Mouse (Mus musculus) forebrain, embryonic 16.5 days (tissue): ENCODE results near the gene Recql5. TPM values are rescaled to one million over a fixed set of nuclear protein-coding genes. Genes with fewer than 3 reads are reported as not detected.

Experiments used
- ATAC-seq: fragments of 200-750 bp; cut with Nextera tagmentation; 2 replicates; pipeline ENCODE4 v1.8.0; 2017; ENCODE audit warnings: mild to moderate bottlenecking, moderate library complexity
- H3K27ac ChIP-seq: fragments of 300-500 bp; sonication (generic); 2 replicates; pipeline ENCODE4 v1.5.1; 2014; ENCODE audit warnings: low read length, control low read depth
- H3K27me3 ChIP-seq: fragments of 300-500 bp; sonication (generic); replicated peaks from 2 replicates; pipeline ENCODE4 v1.6.1; 2014; ENCODE audit warnings: low read length; ENCODE audit not compliant: control insufficient read depth, insufficient read depth
- H3K36me3 ChIP-seq: fragments of 300-500 bp; sonication (generic); 2 replicates; pipeline ENCODE4 v1.6.1; 2014; ENCODE audit not compliant: control insufficient read depth, insufficient read depth
- H3K4me1 ChIP-seq: fragments of 300-500 bp; sonication (generic); replicated peaks from 2 replicates; pipeline ENCODE4 v1.6.1; 2014; ENCODE audit warnings: low read length; ENCODE audit not compliant: control insufficient read depth, insufficient read depth
- H3K4me2 ChIP-seq: fragments of 300-500 bp; sonication (generic); 2 replicates; pipeline ENCODE4 v1.6.1; 2014; ENCODE audit warnings: mild to moderate bottlenecking, low read length, control low read depth
- H3K4me3 ChIP-seq: fragments of 300-500 bp; sonication (generic); replicated peaks from 2 replicates; pipeline ENCODE4 v1.5.1; 2014; ENCODE audit warnings: mild to moderate bottlenecking, low read length, control low read depth
- H3K9ac ChIP-seq: fragments of 300-500 bp; sonication (generic); replicated peaks from 2 replicates; pipeline ENCODE4 v1.6.1; 2014; ENCODE audit warnings: low read depth, low read length, control low read depth
- H3K9me3 ChIP-seq: fragments of 300-500 bp; sonication (generic); 2 replicates; pipeline ENCODE4 v1.6.1; 2016; ENCODE audit warnings: low read length; ENCODE audit not compliant: control insufficient read depth
- WGBS: fragments of 180-500 bp; shearing (Covaris S2); extraction: QIAGEN DNeasy Blood & Tissue Kit; methylation state at CpG from one replicate; pipeline ENCODE4 v1.1.7; 2014; 5-methylcytosine and 5-hydroxymethylcytosine counted together
- polyA plus RNA-seq: library from polyadenylated mRNA; unstranded; fragments of >200 nt; fragmentation: Nextera tagmentation; extraction: Ambion mirVana; gene quantifications from 2 replicates; pipeline ENCODE4 v1.2.1, GENCODE M21; 2015

Recql5 gene
- polyA plus RNA-seq, 1 experiment from 2014 or later = 26.0 TPM

DNA sequence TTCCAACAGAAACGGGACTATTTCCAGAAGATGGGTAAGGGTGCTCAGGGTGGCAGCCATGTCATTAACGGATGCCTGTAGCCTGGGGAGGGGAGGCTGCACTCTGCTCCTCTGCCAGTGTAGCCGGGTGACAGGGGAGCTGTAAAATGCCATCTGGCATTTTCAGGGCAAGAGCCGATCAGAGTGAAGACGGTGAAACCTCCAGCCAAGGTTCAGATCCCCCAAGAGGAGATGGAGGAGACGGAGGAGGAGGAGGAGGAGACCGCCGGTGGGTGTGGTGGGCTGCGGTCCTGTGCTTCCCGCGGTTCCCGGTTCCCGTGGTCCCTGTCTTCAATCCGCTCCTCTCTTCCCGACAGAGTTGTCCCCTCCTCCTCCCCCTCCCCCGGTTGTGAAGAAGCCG, 50.0 kb downstream of the Recql5 start:
- Histone ChIP-seq H3K27ac (no peak overlapping the region), H3K9ac (no peak overlapping the region), H3K36me3 (no peaks in the 10 kb centered on the region), H3K4me1 (0 out of 2 replicates have a peak, but pooled peaks cover 2% of the 10 kb centered on the region), H3K27me3 (peaks cover 3% of the 10 kb centered on the region; the same call in 1 of the 2 replicates), H3K4me3 (no peak overlapping the region), H3K4me2 (no peak overlapping the region), H3K9me3 (no peaks in the 10 kb centered on the region)
- ATAC-seq = no peak
- 34% methylated on average over 17 of the region's 17 CpGs for WGBS

DNA sequence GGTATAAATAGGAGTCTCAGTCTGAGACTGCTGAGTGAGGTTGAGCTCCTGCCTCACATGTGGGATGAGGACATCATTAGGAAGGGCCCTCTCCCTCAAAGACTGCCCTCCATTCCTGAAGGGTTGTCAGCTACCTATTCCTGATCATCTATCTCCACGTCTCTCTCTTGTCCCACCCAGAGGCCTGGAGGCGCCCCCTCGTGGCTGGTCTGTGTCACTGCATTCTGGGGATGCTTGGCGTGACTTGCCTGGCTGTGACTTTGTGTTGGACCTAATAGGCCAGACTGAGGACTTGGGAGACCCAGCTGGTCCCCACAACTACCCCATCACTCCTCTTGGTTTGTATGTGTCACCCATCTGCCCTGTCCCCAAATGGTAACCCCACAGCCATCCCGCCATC, 52.3 kb downstream of the Recql5 start:
- H3K4me1 ChIP-seq = no peaks in the 10 kb centered on the region
- WGBS = 23% methylated on average over 5 of the region's 5 CpGs
- H3K4me2 ChIP-seq = no peak overlapping the region
- H3K4me3 ChIP-seq = no peak overlapping the region
- no peaks in the 10 kb centered on the region for H3K9me3 ChIP-seq
- H3K27ac ChIP-seq = no peak overlapping the region
- ATAC-seq = no peak
- H3K27me3 ChIP-seq = peaks cover 3% of the 10 kb centered on the region; the same call in 1 of the 2 replicates
- no peaks in the 10 kb centered on the region for H3K36me3 ChIP-seq
- H3K9ac ChIP-seq = no peak overlapping the region

DNA sequence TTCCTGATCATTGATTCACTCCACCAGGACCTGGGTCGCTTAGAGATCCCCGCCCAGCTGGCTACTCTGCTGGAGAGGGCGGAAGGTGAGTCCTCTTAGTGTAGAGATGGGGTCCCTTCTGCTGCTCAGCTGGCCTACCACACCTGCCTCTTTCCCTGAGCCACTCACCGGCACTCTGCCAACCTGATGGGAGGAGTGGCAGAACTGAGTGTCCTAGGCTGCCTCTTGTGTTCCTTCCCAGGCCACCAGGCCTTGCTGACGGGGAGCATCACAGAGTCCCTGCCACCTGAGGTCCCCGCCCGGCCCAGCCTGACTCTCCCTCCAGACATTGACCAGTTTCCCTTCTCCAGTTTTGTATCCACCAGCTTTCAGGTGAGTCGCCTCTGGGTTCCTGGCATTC, 55.2 kb downstream of the Recql5 start:
- H3K27ac ChIP-seq = no peak overlapping the region
- ATAC-seq = no peak
- H3K4me2 ChIP-seq = no peak overlapping the region
- 75% methylated on average over 8 of the region's 8 CpGs for WGBS
- no peaks in the 10 kb centered on the region for H3K4me1 ChIP-seq
- H3K27me3 ChIP-seq = no peaks in the 10 kb centered on the region
- H3K9ac ChIP-seq = no peak overlapping the region
- no peaks in the 10 kb centered on the region for H3K9me3 ChIP-seq
- H3K36me3 ChIP-seq = no peaks in the 10 kb centered on the region
- no peak overlapping the region for H3K4me3 ChIP-seq

DNA sequence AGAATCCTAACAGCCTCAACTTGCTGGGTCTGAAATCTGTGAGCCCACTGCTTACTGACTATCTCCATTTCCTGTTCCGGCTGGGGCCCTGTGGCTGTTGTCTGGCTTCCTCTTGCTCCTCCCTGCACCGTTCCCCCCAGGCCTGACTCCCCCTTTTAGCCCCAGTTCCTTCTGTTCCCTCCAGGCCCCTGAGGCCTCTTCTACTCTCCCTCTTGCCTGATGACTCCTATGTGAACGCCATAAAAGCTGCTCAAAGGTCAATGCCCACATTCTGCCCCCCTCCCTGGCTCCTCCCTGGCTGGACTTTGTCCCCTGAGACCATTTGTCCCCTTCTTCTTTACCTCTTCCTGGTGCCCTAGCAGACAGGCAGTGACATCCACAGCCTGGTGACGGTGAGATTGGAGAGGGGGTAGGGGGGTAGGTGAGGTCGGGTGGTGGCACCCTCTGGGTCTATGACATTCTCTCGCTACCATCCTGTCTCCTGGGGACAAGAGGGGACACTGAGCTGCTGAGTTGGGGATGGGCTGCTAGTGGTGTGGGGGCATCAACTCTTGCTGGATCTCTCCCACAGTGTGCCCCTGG, 56.0 kb downstream of the Recql5 start:
- H3K27me3 ChIP-seq = no peaks in the 10 kb centered on the region
- H3K36me3 ChIP-seq = no peaks in the 10 kb centered on the region
- WGBS = 80% methylated on average over 6 of the region's 6 CpGs
- H3K4me3 ChIP-seq = no peak overlapping the region
- no peaks in the 10 kb centered on the region for H3K9me3 ChIP-seq
- H3K27ac ChIP-seq = no peak overlapping the region
- H3K9ac ChIP-seq = no peak overlapping the region
- H3K4me1 ChIP-seq = no peaks in the 10 kb centered on the region
- no peak for ATAC-seq
- no peak overlapping the region for H3K4me2 ChIP-seq

DNA sequence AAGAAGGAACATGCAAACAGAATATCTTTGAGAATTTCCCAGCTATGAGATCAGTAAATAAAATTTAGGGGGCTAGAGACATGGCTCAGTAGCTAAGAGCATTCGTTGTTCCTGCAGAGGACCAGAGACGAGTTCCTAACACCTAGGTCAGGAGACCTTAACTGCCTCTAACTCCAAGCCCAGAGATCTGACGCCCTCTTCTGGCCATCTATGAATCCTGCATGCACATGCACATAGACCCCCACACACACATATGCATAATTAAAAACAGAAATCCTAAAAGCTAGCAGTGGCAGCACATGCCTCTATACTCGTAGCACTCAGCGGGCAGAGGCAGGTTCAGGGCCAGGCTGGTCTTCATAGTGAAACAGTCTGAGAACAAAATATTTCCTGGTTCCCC, 56.8 kb downstream of the Recql5 start:
- Histone ChIP-seq H3K9ac (no peak overlapping the region), H3K36me3 (no peaks in the 10 kb centered on the region), H3K4me2 (no peak overlapping the region), H3K4me1 (no peaks in the 10 kb centered on the region), H3K4me3 (no peak overlapping the region), H3K27me3 (no peaks in the 10 kb centered on the region), H3K9me3 (no peaks in the 10 kb centered on the region), H3K27ac (no peak overlapping the region)
- 84% methylated on average over 5 of the region's 5 CpGs for WGBS
- ATAC-seq = no peak

DNA sequence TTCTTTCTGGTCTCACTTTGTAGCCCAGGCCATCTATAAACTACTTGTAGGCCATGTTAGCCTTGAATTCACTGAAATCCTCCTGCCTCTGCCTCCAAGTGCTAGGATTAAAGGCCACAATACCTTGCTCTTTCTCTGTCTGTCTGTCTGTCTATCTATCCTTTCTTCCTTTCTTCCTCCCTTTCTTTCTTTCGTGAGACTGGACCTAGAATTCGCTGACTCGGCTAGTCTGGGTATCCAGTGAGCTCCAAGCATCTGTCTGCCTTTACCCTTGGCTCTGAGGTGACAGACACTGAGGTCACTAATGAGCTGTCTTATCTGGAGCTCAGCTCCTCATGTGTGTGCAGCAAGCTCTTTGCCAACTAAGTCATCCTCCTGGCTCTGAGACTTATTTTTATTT, 57.3 kb downstream of the Recql5 start:
- 96% methylated on average over 3 of the region's 3 CpGs for WGBS
- Histone ChIP-seq H3K4me1 (no peaks in the 10 kb centered on the region), H3K27me3 (no peaks in the 10 kb centered on the region), H3K4me3 (no peak overlapping the region), H3K4me2 (no peak overlapping the region), H3K27ac (no peak overlapping the region), H3K9me3 (no peaks in the 10 kb centered on the region), H3K9ac (no peak overlapping the region), H3K36me3 (no peaks in the 10 kb centered on the region)
- ATAC-seq = no peak

DNA sequence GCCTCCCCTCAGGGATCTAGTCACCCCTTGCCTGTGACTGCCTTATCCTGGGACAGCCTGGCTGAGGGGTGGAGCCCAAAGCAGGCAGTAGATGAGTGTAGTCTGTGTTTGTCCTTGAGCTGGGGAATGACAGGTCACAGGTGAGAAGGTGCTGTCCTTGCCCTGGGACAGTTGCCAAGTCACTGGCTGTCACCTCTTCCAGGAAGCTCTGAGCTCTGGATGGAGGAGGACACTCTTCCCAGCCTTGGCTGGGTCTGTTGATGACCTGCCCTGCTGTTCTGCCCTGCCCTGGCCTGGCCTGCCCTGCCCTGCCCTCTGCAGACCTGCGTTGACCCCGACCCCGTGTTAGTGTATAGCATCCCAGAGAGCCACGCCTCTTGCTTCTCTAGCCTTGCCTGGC, 60.8 kb downstream of the Recql5 start:
- Histone ChIP-seq H3K9ac (no peak overlapping the region), H3K36me3 (no peaks in the 10 kb centered on the region), H3K4me3 (no peak overlapping the region), H3K4me1 (no peaks in the 10 kb centered on the region), H3K27me3 (no peaks in the 10 kb centered on the region), H3K9me3 (no peaks in the 10 kb centered on the region), H3K27ac (no peak overlapping the region), H3K4me2 (no peak overlapping the region)
- ATAC-seq = no peak
- WGBS = 79% methylated on average over 4 of the region's 4 CpGs

DNA sequence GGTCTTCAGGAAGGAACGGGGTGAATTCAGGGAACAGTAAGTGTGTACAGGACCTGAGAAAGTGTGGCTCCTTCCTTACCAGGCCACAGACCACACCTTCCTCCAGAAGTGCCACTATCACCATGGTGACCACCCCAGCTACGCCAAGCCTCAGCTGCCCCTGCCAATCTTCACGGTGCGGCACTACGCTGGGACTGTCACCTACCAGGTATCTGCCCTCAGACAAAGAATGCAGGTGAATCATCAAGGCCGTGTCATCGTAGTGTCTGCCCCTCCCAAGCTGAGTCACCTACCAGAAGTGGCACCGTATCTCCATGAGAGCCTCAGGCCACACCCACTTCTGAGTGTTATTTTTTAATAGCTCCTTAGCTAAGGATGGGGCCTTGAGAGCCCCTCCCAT, 63.9 kb downstream of the Recql5 start:
- H3K27ac ChIP-seq = no peak overlapping the region
- H3K4me1 ChIP-seq = no peaks in the 10 kb centered on the region
- H3K9me3 ChIP-seq = no peaks in the 10 kb centered on the region
- no peaks in the 10 kb centered on the region for H3K36me3 ChIP-seq
- no peak overlapping the region for H3K9ac ChIP-seq
- no peak for ATAC-seq
- WGBS = 83% methylated on average over 8 of the region's 8 CpGs
- no peaks in the 10 kb centered on the region for H3K27me3 ChIP-seq
- H3K4me2 ChIP-seq = no peak overlapping the region
- no peak overlapping the region for H3K4me3 ChIP-seq

DNA sequence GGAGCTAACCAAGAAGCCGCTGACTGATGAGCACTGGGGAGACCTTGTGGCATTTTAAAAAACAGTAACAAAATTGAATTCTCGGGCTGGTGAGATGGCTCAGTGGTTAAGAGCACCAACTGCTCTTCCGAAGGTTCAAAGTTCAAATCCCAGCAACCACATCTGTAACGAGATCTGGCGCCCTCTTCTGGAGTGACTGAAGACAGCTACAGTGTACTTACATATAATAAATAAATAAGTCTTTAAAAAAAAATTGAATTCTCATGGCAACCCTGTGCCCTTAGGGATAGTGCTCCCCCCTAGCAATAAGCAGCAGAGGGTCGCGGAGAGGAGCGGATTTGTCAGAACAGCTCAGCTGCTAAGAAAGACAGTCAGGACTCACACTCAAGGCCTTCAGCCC, 69.4 kb downstream of the Recql5 start:
- Histone ChIP-seq H3K4me1 (peaks cover 10% of the 10 kb centered on the region), H3K4me3 (no peak overlapping the region), H3K27me3 (peaks cover 25% of the 10 kb centered on the region), H3K36me3 (no peaks in the 10 kb centered on the region), H3K9ac (no peak overlapping the region), H3K9me3 (no peaks in the 10 kb centered on the region), H3K4me2 (no peak overlapping the region), H3K27ac (no peak overlapping the region)
- WGBS = 87% methylated on average over 8 of the region's 8 CpGs
- no peak for ATAC-seq
